Mouse (Mus musculus) v-Abl transformed pro-B cells (cell line): ENCODE measurements around the gene Cryzl2.

ENCODE experiments used
- in situ Hi-C, 2 experiments: fragments of 400-800 bp; cut with MboI; formaldehyde crosslinking; loops; one replicate each; pipeline ENCODE4 v1.15.1; 2025; ENCODE audit not compliant: unreplicated experiment in 2 of 2

Gene Cryzl2

DNA sequence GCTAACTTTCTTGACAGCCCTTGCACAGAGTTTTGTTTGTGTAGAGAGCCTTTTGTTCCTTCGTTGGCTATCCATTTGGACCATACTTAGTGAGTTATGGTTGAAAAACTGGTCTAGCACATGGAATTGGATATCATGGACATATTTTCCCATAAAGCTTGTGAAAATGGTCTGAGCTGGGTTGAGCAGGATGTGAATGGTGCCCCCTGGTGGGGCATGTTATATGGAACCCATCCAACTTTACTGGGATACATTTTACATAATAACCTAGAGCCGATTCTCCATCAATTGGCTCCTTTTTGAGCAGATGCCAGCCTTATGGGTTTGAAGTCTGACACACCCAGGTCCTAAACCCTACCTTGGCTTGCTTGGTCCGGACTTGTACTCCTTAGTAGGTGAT lies 6.8 kb downstream of the Cryzl2 start:
- in situ Hi-C loops, result no loop called here

DNA sequence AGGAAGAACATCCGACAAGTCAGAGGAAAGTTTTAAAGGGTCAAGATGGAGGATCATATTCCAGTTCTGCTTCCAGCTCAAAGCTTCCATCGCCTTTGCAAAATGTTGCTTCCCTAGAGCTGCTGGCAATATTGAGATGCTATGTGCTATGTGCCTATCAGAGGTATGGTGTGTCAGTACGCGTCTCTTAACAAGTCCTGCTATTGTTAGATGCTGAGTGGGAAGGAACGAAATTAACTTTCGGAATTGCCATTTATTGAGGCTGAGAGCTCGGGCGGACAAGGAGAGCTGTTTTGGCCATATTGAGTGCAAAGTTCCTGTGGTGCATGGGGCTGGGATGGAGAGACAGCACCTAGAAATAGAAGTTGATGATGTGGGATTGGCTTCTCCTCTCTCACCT lies 9.5 kb downstream of the Cryzl2 start:
- in situ Hi-C loops, result no loop called here

DNA sequence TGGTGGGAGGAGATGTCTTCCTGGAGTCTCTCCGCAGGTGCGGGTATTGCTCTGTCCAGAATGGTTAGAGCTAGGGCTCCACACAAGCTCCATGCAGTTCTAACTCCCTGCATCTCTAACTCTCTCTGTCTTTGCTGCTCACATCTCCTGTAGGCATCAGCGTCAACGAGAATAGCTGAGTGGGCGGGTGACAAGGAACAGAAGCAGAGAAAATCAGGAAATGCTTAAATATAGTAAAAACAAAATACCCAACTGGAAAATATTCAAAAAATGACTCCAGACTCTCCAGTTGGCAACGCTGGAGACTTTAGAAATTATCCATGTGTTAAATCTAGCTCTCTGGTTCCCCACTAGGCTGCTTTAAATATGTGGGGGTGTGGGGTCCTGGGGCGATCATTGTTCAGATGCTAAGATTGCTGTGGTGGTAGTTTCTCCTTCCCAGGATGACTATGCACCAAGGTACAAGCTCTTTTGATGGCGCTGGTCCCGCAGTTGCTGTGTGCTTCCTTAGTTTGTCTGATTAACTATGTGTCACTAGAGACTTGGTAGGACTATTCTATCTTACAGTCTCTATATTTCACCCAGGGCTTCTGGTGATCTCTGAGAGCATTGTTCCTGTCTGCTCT lies 12.5 kb downstream of the Cryzl2 start:
- in situ Hi-C loops, result no loop called here

DNA sequence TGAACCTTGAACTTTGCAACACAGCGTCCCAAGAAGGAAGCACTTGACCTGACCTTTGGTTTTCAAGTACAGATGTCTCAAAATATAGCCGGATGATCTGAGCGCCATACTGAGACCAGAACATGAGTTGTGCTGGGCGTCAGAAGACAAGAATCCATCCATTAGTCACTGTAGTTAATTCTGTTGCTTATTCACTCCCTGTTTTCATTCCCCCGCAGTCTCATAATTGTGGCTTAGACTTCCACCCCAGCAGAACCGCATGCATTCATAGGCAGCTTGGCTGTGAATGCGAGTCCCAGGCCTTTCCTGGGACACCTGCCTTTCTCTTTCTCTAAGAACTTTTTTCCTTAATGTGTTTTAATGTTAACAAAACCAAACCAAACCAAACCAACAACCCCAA lies 14.3 kb downstream of the Cryzl2 start:
- in situ Hi-C loops, result no loop called here

DNA sequence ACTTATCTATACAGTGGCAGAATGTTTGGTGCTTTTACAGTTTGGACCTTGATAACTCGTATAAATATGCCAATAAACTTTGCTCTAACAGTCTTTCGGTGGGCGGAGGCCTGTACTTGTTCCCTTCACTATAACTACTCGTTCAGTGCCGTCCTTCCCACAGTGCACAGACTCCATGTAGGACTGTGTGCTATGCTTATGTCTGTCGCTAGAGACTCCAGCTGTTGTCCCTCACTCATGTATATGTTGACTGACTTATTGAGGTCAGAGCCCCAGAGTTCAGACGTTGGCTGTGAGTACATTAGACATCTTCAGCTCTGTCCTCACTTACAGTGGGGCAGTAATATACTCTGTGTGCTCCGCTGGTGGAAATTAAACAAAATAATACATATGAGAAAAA lies 16.5 kb downstream of the Cryzl2 start:
- in situ Hi-C loops, result no loop called here

DNA sequence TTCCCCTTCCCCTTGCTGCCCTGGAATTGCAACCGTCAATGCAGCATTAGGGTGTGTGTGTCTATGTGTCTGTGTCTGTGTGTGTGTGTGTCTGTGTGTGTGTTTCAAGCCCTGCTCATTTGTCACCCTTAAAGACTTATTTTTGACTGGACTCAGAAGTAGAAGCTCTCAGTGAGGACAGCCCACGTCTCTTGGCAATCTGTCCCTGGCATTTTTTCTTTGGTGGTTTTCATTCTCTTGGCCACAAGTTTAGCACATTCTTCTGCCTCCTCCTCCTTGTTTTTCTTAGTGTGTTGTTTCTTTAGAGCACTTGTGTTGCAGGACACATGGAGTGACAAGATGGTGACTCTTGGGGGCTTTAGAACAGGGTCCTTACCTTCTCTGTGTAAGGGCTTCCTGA lies 17.9 kb downstream of the Cryzl2 start:
- in situ Hi-C loops, result no loop called here

DNA sequence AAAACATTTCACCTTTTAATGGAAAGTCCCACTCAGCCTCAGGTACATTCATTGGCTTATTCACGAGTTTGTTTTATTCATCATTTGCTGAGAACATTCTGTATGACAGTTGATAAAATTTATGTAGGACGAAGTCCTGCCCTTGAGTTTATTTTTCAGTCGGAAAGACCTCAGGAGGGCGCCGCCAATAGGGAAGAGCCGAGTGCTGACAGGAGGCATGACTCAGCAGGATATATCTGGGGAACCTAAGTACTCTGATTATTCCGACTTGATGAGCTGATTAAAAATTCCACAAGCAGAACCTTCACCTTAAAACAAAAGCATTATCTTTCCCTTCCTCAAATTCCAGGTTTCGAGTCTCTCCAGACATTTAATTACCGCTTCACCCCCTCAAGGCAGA lies 21.7 kb downstream of the Cryzl2 start:
- in situ Hi-C loops, result no loop called here

DNA sequence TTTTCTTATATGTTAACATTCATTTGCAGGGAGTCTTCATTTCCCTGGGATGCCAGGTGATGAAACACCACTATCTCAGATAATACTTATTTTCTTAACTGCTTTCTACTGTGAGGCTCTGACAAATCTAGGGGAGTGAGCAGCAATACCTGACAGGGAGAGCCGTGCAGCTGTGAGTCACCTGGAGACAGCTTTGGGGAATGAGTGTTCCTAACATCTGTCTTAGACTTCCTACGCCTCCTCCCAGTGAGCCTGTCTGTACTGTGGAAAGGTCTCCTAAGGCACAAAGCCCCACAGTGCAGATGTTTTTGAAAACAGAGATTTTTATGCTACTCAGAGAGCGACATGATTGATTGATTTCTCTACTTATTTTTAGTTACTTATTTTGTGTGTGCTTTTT lies 22.5 kb downstream of the Cryzl2 start:
- in situ Hi-C loops, result no loop called here

DNA sequence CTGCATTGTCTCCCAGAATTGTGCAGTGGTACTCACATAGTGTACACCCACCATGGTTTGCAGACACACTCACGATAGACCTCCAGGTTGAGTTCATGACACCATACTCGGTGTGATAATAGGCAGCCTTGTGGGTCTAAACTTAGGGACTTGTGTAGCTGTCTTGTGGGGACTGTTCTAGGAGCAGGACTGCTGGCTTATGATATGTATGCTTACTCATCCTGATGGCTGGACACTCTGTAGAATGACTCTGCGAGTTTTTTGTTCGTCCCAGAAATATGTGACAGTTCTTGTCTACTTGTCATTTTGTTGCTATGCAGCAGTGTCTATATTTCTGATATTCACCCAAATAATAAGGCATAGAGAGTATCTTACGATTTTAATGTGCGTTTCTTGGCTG lies 23.3 kb downstream of the Cryzl2 start:
- in situ Hi-C loops, result no loop called here

DNA sequence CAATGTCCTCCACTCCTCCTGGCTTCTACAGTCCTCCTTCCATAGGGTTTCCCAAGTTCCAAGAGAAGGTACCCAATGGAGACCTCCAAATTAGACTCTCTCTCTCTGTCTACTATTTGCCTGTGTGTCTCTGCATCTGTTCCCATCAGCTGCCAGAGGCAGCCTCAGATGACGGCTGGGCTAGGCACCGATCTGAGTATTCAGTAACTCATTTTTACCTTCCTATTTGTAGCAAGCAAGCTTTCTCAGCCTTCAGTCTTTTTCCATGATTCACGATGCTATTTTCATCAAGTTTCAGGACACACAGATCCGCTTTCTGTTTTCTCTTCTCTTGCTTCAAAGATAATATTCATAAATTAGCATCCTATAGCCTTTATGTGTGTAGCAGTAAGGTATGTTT lies 25.8 kb downstream of the Cryzl2 start:
- in situ Hi-C loops, result no loop called here

DNA sequence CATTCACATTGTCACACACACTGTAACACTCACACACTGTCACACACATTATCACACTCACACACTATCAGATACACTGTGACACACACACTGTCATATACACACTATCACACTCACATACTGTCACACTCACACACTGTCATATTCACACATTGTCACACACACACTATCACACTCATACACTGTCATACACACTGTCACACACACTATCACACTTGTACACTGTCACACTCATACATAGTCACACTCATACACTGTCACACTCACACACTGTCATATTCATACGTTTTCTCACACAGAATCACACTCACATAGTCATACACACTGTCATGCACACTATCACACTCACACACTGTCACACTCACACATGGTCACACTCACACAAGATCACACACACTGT lies 42.3 kb downstream of the Cryzl2 start:
- in situ Hi-C loops, result no loop called here

DNA sequence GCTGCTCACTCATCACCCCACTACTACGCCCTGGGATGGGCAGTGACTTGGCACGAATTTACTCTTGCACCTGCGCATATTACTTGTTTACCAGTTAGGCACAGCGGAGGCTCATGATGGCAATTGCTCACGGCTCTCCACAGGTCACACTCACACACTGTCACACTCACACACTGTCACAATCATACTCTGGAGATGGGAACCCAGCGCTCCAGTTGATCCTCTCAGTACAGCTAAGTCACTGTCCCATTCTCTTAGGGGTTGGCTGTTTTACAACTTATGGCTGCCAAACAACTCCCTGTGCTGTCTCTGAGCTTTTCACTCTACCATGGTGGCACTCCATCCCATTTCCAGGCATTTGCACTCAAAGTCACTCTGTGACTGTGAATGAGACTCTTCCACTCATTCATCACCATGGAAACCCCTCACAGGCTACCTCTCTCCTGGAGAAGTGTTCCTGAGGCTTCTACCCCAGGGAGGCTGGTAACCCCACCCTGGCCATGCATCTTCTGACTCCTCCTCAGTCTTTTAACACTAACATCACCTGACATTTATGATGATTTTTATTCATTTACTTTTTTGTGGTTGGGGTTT lies 43.1 kb downstream of the Cryzl2 start:
- in situ Hi-C loops, result no loop called here

DNA sequence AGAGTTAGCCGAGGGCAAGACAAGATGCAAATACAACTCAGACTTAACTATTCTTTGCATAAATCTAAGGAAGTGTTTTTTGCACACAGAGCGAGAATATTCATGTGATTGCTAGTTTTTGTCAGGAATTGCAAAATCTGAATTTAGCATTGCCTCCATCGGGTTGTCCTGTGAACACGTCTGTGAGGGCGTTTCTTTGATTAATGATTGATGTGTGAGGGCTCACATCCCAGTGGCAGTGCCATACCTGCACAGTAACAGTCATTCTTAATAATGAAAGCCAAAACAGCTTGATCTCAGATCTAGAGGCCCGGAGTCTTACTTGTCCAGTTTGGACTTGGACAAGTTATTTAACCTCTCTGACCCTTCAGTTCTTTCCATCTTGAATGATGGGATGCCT lies 44.7 kb downstream of the Cryzl2 start:
- in situ Hi-C loops, result no loop called here

DNA sequence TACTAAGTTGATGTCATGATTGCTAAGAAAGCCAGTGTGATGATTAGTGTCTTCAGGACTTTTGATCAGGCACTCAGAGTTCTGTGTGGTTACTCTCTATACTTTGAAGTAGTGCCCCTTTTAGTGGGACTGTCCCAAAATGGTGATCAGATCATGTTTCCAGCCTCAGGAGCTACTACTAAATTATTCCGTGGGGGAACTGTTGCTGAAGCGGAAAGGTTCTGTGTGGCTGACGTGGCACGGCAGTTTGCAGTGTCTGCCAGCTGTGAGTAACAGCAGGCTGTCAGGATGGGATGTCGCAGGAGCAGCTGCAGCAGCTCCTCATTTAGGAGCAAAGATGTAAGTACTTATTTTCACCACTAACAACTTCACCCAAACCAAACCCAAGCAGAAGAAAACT lies 48.1 kb downstream of the Cryzl2 start, which contains the start of gene Sec16b:
TSS of gene Sec16b (plus strand) at position 207 of the 400 bp plus-strand sequence.
- in situ Hi-C loops, result no loop called here

DNA sequence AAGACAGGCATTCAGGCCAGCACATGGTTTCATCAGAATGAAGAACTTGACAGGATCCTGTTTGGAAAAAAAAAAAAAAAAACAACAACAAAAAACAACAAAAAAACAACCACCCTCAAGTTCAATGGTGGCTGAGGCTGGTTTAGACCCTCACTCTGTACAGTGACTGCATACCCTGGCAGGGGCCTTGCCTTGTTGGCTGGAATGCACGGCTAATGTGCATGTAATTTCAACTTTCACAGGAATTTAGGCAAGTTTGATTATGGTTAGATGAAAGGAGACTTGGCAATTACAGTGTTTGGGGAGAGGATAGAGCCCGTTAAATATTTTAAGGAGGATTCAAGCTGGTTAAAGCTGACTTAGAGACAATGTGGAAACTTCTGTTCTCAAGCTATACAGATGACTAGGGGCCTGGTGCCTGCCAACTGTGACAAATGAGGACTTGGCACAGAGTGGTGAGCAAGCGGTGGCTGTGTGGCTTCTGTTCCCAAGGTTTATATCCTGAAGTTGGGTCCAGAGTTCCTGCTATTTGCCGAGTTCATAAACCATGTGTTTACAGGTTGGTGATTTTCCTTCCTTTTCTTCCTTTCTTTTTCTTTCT lies 48.7 kb downstream of the Cryzl2 start:
- in situ Hi-C loops, result no loop called here

DNA sequence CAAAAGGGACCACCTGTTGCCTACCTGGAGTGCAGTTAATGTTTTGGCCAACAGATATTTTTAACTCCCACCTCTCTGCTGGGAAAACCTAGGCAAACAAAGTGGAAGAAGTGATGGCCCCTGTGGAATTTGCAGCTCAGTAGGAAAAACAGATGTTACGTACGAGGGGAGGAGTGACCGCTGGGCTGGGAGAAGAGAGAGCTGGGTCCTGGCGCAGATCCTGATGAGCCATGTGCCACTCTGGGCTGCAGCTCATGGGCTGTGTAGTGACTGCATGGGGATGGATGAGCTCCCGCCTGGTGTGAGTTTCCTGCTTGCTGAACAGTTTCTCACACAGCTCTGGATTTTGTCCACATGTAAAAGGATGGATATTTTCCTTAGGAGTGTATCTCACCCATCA lies 49.4 kb downstream of the Cryzl2 start:
- in situ Hi-C loops, result no loop called here

DNA sequence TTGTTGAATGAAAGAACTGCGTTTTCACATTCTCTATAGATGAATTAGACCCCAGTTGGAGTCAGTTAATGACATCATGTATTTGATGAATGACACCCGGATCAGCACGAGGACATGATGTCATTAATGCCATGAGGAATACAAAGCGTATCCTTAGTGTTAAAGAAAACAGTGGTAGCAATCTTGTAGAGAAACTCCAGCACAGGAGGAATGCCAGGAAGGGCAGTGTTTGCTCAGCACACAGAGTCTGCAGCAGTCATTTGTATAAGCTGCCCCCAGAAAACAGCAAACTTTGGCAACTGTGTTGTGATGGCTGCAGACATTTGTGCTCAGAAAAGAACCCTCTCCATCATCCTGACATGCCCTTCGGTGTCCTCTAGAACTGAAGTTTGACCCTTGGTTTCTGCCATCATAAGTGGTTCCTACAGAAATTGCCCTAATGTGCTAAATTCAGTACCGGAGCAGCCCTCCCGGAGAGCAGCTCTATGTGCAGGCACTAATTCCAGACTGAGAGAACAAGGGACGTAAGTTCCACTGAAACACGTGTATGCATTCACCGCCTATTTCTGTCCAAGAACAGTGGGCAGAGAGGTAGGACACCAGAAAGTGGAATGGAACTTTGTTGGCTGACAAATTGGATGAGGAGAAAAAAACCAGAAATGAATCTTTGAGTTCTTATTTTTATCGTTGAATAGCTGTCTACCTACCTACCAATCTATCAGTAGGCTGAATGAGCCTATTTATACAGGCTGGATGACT lies 54.5 kb downstream of the Cryzl2 start:
- in situ Hi-C loops, result no loop called here

DNA sequence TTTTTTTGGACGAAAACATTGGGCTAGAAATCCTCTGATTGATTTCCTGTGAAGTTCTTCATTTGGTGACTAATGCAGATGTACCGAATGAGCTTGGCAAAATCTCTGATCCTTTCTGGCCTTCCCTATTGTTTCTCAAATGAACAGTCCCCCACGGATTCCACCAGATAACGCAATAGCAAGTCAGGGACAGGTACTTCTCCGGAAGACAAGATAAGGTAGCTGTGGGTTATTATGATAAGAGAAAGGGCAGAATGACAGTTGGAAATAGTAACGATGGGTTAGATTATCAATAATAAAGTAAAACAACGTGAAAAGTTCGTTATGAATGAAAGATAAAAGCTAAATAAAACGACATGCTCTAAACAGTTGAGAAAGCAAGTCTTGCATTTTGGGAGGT lies 55.2 kb downstream of the Cryzl2 start:
- in situ Hi-C loops, result no loop called here

DNA sequence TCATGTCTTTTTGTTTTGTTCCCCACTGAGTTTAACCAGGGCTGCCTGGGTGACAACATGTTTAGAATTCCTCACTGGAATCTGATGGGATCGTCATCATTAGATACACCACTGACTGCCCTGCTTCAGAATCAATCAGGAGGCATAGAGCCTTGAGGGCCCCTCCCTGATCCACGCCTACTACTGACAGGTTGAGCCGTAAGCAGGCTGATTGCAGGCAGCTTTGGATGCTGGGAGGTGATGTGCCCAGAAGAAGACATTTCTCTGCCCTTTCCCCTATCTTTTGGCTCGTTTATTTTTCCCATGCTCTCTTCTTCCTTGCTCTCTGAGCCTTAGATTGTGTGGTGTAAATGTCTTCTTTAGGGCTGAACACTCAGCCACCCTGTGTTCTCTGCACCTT lies 55.9 kb downstream of the Cryzl2 start:
- in situ Hi-C loops, result no loop called here

DNA sequence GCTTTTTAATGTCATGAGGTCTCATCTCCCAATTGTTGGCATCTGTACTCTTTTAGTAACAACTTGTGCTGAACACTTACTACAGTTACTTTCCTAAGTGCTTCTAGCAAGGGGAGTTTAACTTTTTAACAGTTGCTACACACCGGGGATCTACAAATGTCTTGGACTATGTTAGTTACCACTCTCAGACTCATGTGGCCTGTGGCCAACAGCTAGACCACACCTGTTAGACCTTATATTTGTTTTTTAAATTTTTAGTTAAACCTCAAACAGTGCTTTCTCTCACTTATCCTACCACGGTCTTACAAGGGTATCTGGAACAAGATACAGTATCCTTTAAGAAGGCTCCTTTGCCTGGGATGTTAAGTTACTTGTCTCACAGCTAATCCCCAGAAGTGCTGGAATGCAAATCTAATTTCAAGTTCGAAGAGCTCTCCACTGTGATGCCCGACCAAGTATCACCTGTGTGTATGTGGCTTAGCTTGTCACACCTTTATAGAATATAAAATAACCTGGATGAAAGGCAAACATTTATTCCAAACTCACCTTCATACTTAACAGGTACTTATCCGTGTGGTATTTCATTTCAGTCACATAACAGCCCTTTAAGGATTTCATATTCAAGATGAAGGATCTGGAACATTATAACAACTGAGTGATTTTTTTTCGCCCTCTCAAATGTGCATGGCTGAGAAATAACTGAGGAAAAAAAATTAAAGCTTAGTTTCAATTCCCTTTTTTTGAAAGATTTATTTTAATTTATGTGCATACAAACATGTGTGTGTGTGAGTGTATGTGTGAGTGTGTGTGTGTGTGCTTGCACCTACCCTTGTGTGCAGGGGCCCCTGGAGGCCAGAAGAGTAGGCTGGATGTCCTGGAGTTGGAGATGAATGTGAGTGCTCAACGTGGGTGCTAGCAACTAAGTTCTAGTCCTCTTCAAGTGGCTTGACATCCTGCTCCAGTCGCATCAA lies 58.7 kb downstream of the Cryzl2 start:
- in situ Hi-C loops, result no loop called here

DNA sequence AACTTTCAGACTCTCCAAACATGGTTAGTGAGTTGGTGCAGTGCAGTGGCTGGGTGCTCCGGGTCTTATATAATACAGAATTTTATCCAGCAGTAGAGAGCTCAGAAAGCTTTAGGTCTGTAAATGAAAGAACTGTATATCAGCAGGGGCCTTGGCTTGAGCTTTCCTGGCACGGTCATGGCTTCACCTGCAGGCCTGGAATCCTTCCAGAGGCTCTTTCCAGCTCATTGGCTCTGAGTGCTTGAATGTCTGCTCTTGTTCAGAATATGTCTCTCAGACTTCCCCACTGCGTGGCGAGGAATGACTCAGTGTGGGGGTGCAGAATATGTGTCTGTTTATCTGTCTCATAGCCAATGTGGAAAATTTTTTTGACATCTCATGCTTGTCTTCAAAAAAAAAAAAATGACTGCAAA lies 59.7 kb downstream of the Cryzl2 start:
- in situ Hi-C loops, result no loop called here
